Mouse (Mus musculus): ENCODE data around the gene Rsph3b.

The Rsph3b gene

GRCm38 (mm10) chr17:6862040-6862780 lies 86.3 kb downstream of the Rsph3b start:
- DNase-seq, result no peak

GRCm38 (mm10) chr17:6861181-6862039 lies 87.1 kb downstream of the Rsph3b start:
- DNase-seq, result peak; percentile 91

- peak; percentile 53 for DNase-seq
Observed at GRCm38 (mm10) chr17:6860491-6860897, 88.0 kb downstream of the Rsph3b start.

- no peak for DNase-seq
Observed at GRCm38 (mm10) chr17:6860067-6860466, 88.4 kb downstream of the Rsph3b start.
